Mouse (Mus musculus): Measurements from ENCODE around the gene Setd1b.

GRCm38 (mm10) chr5:123198523-123198922 is 56.5 kb downstream of the Setd1b start:
- TF ChIP-seq POLR2A (IDR thresholded peaks at IDR 0.05; ENCODE audit: extremely low read depth, insufficient read depth, low read length) (no peak), CTCF (IDR thresholded peaks at IDR 0.05; ENCODE audit: low read depth, low read length) (no peak)
